Mouse (Mus musculus) hindbrain, postnatal 0 days (tissue): ENCODE measurements around the gene Rab15. TPM values are rescaled to one million over a fixed set of nuclear protein-coding genes. Genes with fewer than 3 reads are reported as not detected.
A peak's percentile ranks its signal among the peaks of the same experiment; 100 is the strongest.

Experiments used
- ATAC-seq: fragments of 200-750 bp; cut with Nextera tagmentation; 2 replicates; pipeline ENCODE4 v1.8.0; 2017; ENCODE audit warnings: mild to moderate bottlenecking, moderate TSS enrichment, moderate library complexity
- DNase-seq: peaks from one replicate; pipeline ENCODE4 v3.0.0-alpha.2; 2015; ENCODE audit warnings: low spot score
- H3K27ac ChIP-seq: fragments of 300-500 bp; sonication (generic); 2 replicates; pipeline ENCODE4 v1.5.1; 2014; ENCODE audit warnings: mild to moderate bottlenecking
- H3K27me3 ChIP-seq: fragments of 300-500 bp; sonication (generic); 2 replicates; pipeline ENCODE4 v1.6.1; 2014; ENCODE audit warnings: low read length, mixed read lengths; ENCODE audit not compliant: insufficient read depth
- H3K36me3 ChIP-seq: fragments of 300-500 bp; sonication (generic); 2 replicates; pipeline ENCODE4 v1.6.1; 2014; ENCODE audit warnings: low read length, mixed read lengths; ENCODE audit not compliant: insufficient read depth
- H3K4me1 ChIP-seq: fragments of 300-500 bp; sonication (generic); 2 replicates; pipeline ENCODE4 v1.6.1; 2014; ENCODE audit warnings: antibody characterized with exemption, low read length, mixed read lengths; ENCODE audit not compliant: insufficient read depth
- H3K4me2 ChIP-seq: fragments of 300-500 bp; sonication (generic); 2 replicates; pipeline ENCODE4 v1.6.1; 2014; ENCODE audit warnings: low read depth, mild to moderate bottlenecking, low read length, moderate library complexity, mixed read lengths
- H3K4me3 ChIP-seq: fragments of 300-500 bp; sonication (generic); 2 replicates; pipeline ENCODE4 v1.5.1; 2014; ENCODE audit warnings: low read length
- H3K9ac ChIP-seq: fragments of 300-500 bp; sonication (generic); replicated peaks from 2 replicates; pipeline ENCODE4 v1.6.1; 2014; ENCODE audit warnings: mild to moderate bottlenecking, low read length, moderate library complexity, mixed read lengths
- H3K9me3 ChIP-seq: fragments of 300-500 bp; sonication (generic); 2 replicates; pipeline ENCODE4 v1.6.1; 2016; ENCODE audit warnings: low read length, mixed read lengths
- CTCF ChIP-seq: IDR thresholded peaks from 2 replicates; pipeline ENCODE4 v1.5.1; 2016; ENCODE audit warnings: antibody characterized with exemption, control low read depth, low read depth
- WGBS: fragments of 180-500 bp; shearing (Covaris S2); extraction: QIAGEN DNeasy Blood & Tissue Kit; methylation state at CpG from one replicate; pipeline ENCODE4 v1.1.7; 2014; 5-methylcytosine and 5-hydroxymethylcytosine counted together
- polyA plus RNA-seq: library from polyadenylated mRNA; unstranded; fragments of >200 nt; fragmentation: Nextera tagmentation; extraction: Ambion mirVana; gene quantifications from 2 replicates; pipeline ENCODE4 v1.2.1, GENCODE M21; 2015
- total RNA-seq: library from RNA; depleted of rRNA; stranded (reverse); fragments of >200 nt; gene quantifications from 2 replicates; pipeline ENCODE4 v1.2.3, GENCODE M21; 2014; rRNA removed

Gene Rab15
- total and polyA plus RNA-seq, 2 experiments from 2014 or later, result 56.5 to 110 TPM

DNA sequence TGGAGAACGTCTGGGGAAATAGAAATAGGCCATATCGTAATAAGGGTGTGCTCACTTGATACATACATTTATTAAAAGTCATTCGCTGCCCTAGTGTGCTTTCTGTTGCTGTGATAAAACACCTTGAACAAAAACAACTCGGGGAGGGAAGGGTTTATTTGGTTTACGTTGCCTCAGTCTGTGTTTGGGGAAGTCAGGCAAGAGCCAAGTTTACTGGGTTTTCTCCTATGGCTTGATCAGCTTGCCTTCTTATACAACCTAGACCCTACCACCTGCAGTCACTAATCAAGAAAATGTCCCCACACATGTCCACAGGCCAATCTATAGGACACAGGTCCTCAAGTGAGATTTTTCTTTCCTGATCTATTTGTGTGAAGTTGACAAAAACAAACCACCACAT is 51.2 kb downstream of the Rab15 start:
- Histone ChIP-seq H3K36me3 (no peaks in the 10 kb centered on the region), H3K4me2 (no peak overlapping the region), H3K4me1 (no peaks in the 10 kb centered on the region), H3K9me3 (no peaks in the 10 kb centered on the region), H3K27ac (no peak overlapping the region), H3K9ac (no peak overlapping the region), H3K4me3 (no peak overlapping the region), H3K27me3 (no peaks in the 10 kb centered on the region)
- WGBS, result 91% methylated on average over 5 of the region's 5 CpGs
- no peak for TF ChIP-seq CTCF
- ATAC-seq, result no peak
- DNase-seq, result no peak

DNA sequence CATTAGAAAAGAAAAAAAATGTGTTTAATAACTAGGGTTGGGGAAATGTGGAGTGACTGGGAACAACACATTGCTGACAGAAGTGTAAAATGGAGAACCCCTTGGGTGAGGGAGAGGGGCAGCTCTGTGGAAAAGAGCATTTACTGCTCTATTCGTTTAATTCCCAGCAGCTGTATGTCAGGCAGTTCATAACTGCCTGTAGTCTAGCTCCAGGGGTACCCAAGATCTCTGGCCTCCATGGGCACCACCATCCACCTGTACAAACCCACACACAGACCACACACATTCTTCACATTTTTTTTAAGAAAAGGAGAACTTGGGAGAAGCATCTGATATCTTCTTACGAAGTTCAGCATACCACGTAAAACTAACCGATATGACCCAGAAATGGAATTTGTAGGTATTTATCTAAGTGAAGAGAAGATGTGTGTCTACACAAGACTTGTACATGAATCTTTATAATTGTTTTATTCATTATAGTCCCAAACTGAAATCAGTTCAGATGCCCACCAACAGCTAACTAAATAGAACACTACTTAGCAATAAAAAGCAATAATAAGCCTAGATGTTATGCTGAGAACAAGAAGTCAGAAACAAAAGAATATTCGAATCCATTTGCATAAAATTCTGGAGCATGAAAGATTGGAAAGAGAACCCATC is 51.7 kb downstream of the Rab15 start:
- H3K4me2 ChIP-seq, result no peak overlapping the region
- no peak for DNase-seq
- no peak overlapping the region for H3K4me3 ChIP-seq
- no peaks in the 10 kb centered on the region for H3K4me1 ChIP-seq
- H3K36me3 ChIP-seq, result no peaks in the 10 kb centered on the region
- no peaks in the 10 kb centered on the region for H3K9me3 ChIP-seq
- no peak for ATAC-seq
- H3K27ac ChIP-seq, result no peak overlapping the region
- TF ChIP-seq CTCF, result no peak
- 93% methylated on average over 5 of the region's 5 CpGs for WGBS
- no peak overlapping the region for H3K9ac ChIP-seq
- H3K27me3 ChIP-seq, result no peaks in the 10 kb centered on the region

- 26% methylated on average over 20 of the region's 20 CpGs for WGBS
- Histone ChIP-seq H3K4me2 (peak overlapping the region; percentile 75), H3K9ac (peak overlapping the region; percentile 79), H3K27me3 (no peaks in the 10 kb centered on the region), H3K4me3 (peak overlapping the region; percentile 56), H3K36me3 (no peaks in the 10 kb centered on the region), H3K27ac (peak overlapping the region; percentile 90), H3K9me3 (no peaks in the 10 kb centered on the region), H3K4me1 (no peaks in the 10 kb centered on the region)
- no peak for DNase-seq
- no peak for TF ChIP-seq CTCF
- ATAC-seq, result peak; percentile 44
Observed at GRCm38 (mm10) chr12:76765901-76766630, 56.6 kb downstream of the Rab15 start.

GRCm38 (mm10) chr12:76765354-76765851 is 57.3 kb downstream of the Rab15 start, which contains the start of the genes Churc1 and Fntb:
TSS of gene Churc1 (plus strand) at chr12:76765538.
TSS of gene Fntb (plus strand) at chr12:76765589.
- peak; percentile 39 for TF ChIP-seq CTCF
- no peaks in the 10 kb centered on the region for H3K9me3 ChIP-seq
- H3K4me3 ChIP-seq, result peak within 1 kb of the TSS; percentile 56
- peak within 1 kb of the TSS; percentile 90 for H3K27ac ChIP-seq
- H3K9ac ChIP-seq, result peak within 1 kb of the TSS; percentile 79
- H3K36me3 ChIP-seq, result no peaks in the 10 kb centered on the region
- whole genome bisulfite sequencing, result under 1% methylated on average over 31 of the region's 31 CpGs
- peak within 1 kb of the TSS; percentile 75 for H3K4me2 ChIP-seq
- peak; percentile 94 for ATAC-seq
- peak; percentile 97 for DNase-seq
- no peaks in the 10 kb centered on the region for H3K27me3 ChIP-seq
- no peaks in the 10 kb centered on the region for H3K4me1 ChIP-seq

- Histone ChIP-seq H3K4me2 (no peak overlapping the region), H3K9ac (no peak overlapping the region), H3K4me3 (no peak overlapping the region), H3K27me3 (no peaks in the 10 kb centered on the region), H3K27ac (no peak overlapping the region), H3K4me1 (no peaks in the 10 kb centered on the region), H3K9me3 (no peaks in the 10 kb centered on the region), H3K36me3 (no peaks in the 10 kb centered on the region)
- ATAC-seq (no peak), DNase-seq (peak; percentile 82)
- peak; percentile 78 for TF ChIP-seq CTCF
- WGBS, result 42% methylated on average over 14 of the region's 14 CpGs
Observed at GRCm38 (mm10) chr12:76752652-76753318, 69.9 kb downstream of the Rab15 start.

DNA sequence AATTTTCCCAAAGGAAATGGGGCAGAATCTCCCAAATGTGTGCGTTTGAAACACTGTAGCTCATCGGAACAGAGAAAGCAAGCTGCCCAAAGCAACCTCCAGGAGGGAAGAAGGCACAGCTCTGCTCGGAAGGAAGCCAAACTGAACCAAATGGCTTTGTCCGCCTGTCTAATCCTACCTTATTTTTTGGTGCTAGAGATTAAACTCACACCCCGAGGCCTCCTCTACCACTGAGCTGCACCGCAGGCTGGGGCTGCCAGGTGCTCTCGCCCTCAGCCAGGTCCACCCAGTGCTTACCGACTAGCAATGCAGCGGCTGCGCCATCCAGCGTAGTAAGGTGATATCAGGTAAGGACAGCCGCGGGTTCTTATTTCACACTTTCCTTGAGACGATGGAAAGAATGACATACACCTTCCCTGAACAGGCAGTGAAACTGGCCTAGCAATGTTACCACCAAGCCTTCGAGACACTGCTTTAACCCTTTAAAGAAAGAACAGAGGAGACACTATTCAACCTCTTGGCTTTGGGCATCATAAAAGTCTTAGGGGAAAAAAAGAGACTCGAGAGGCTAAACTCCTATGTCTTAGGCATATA is 71.7 kb downstream of the Rab15 start:
- no peak overlapping the region for H3K27ac ChIP-seq
- ATAC-seq (no peak), DNase-seq (no peak)
- no peak overlapping the region for H3K4me3 ChIP-seq
- 78% methylated on average over 16 of the region's 16 CpGs for WGBS
- no peaks in the 10 kb centered on the region for H3K27me3 ChIP-seq
- H3K9me3 ChIP-seq, result no peaks in the 10 kb centered on the region
- no peaks in the 10 kb centered on the region for H3K36me3 ChIP-seq
- H3K4me1 ChIP-seq, result no peaks in the 10 kb centered on the region
- H3K9ac ChIP-seq, result no peak overlapping the region
- no peak overlapping the region for H3K4me2 ChIP-seq
- TF ChIP-seq CTCF, result no peak

Other genes with a start within 250 kb of the Rab15 start
- gene Sptb, start 112.4 kb downstream of the Rab15 start, total RNA-seq, result 45.4 and 50.1 TPM in 2 replicates
- gene Sptb, start 112.4 kb downstream of the Rab15 start, polyA plus RNA-seq, result 5.5 and 5.8 TPM in 2 replicates
- gene Churc1, start 57.4 kb downstream of the Rab15 start, total RNA-seq, result 46.8 and 51.0 TPM in 2 replicates
- 137 and 164 TPM in 2 replicates for gene Churc1, start 57.4 kb downstream of the Rab15 start, polyA plus RNA-seq
- 31.3 and 33.2 TPM in 2 replicates for gene Fntb, start 57.3 kb downstream of the Rab15 start, total RNA-seq
- 35.0 and 36.2 TPM in 2 replicates for gene Fntb, start 57.3 kb downstream of the Rab15 start, polyA plus RNA-seq
- not detected in 2 replicates for gene Gpx2, start 27.4 kb downstream of the Rab15 start, total RNA-seq
- gene Gpx2, start 27.4 kb downstream of the Rab15 start, polyA plus RNA-seq, result 0.16 and 0.30 TPM in 2 replicates
- gene Max, start 139.3 kb upstream of the Rab15 start, total RNA-seq, result 44.0 and 60.1 TPM in 2 replicates
- 18.2 TPM in 2 replicates for gene Max, start 139.3 kb upstream of the Rab15 start, polyA plus RNA-seq